Mouse (Mus musculus) urinary bladder, postnatal 25 days (tissue): ENCODE data around the gene Nmral1.
"Not testable (repeated sequence)": the region's sequence is repeated elsewhere in the genome, so short reads cannot be mapped to it uniquely, and the experiment has no call there.

Experiments used
- DNase-seq: peaks from one replicate; pipeline ENCODE4 v3.0.0; 2022; ENCODE audit warnings: low spot score

The Nmral1 gene

GRCm38 (mm10) chr16:4713861-4714710, 5.1 kb downstream of the Nmral1 start:
- DNase-seq = no peak

- no peak for DNase-seq
These were observed 8.0 kb downstream of the Nmral1 start for GRCm38 (mm10) chr16:4711173-4711572.

GRCm38 (mm10) chr16:4705541-4705940, 13.6 kb downstream of the Nmral1 start:
- no peak for DNase-seq

GRCm38 (mm10) chr16:4702646-4703045, 16.5 kb downstream of the Nmral1 start:
- no peak for DNase-seq

GRCm38 (mm10) chr16:4701211-4701610, 17.9 kb downstream of the Nmral1 start:
- DNase-seq = no peak

GRCm38 (mm10) chr16:4689371-4689770, 29.8 kb downstream of the Nmral1 start:
- DNase-seq = not testable (repeated sequence)

- no peak for DNase-seq
These were observed 34.7 kb downstream of the Nmral1 start for GRCm38 (mm10) chr16:4684457-4684791.

GRCm38 (mm10) chr16:4683581-4684456, 35.3 kb downstream of the Nmral1 start:
- DNase-seq = peak; percentile 98

- no peak for DNase-seq
These were observed 36.0 kb downstream of the Nmral1 start for GRCm38 (mm10) chr16:4683193-4683580.

GRCm38 (mm10) chr16:4682628-4683179, 36.5 kb downstream of the Nmral1 start:
- no peak for DNase-seq

GRCm38 (mm10) chr16:4680922-4681455, 38.2 kb downstream of the Nmral1 start:
- not testable (repeated sequence) for DNase-seq

GRCm38 (mm10) chr16:4679121-4680018, 39.8 kb downstream of the Nmral1 start, which contains the start of gene Coro7:
Coro7 (minus strand) TSS chr16:4679777.
- DNase-seq = peak; percentile 77

GRCm38 (mm10) chr16:4678080-4678479, 41.1 kb downstream of the Nmral1 start:
- no peak for DNase-seq

GRCm38 (mm10) chr16:4676836-4677235, 42.3 kb downstream of the Nmral1 start:
- no peak for DNase-seq

- DNase-seq = no peak
These were observed 45.1 kb downstream of the Nmral1 start for GRCm38 (mm10) chr16:4674091-4674490.

- DNase-seq = no peak
These were observed 48.8 kb downstream of the Nmral1 start for GRCm38 (mm10) chr16:4670317-4670716.

- DNase-seq = peak; percentile 89
These were observed 51.9 kb downstream of the Nmral1 start for GRCm38 (mm10) chr16:4667190-4667808.

- no peak for DNase-seq
These were observed 53.4 kb downstream of the Nmral1 start for GRCm38 (mm10) chr16:4665726-4666125.

- DNase-seq = no peak
These were observed 55.4 kb downstream of the Nmral1 start for GRCm38 (mm10) chr16:4663806-4664205.

- DNase-seq = no peak
These were observed 57.6 kb downstream of the Nmral1 start for GRCm38 (mm10) chr16:4661605-4662004.
